Comparison of ENCODE assay signal across 10 mouse cellular contexts in the genomic region with DNA sequence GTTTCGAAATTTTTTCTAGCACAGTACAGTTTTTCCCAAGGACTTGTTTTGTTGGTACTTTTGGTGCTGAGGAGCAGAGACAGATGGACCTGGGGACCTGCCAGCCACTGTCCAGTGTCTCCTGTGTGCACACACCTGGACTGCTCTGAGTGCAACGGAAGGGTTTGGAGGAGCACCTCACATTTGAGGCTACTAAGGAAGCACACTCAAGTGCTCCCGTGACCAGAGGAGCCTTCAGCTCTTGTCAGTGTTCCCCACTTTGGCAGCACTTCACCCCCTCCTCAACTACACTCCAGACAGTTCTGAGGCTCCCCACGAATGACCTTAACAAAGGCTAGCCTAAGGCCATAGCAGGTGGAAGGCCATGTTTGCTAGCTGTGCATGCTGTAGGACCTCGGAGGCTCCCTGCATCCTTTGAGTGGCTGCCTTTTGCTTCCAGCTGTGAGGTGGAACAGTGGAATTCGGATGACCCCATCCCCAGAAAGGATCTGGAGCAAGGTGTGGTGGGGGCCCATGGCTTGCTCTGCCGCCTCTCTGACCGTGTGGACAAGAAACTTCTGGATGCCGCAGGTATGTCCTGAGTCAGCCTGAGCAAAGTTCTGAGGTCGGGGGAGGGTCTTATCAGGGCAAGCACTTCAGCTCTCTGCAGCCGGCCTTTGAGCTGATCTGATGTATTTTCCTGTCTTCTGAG. TPM values are rescaled to one million over a fixed set of nuclear protein-coding genes. Genes with fewer than 3 reads are reported as not detected.
DNase-seq lines count a peak whose midpoint lies in the region; ATAC-seq lines count a peak whose summit lies in the region.
"Had no signal": no experiment of that assay in that cellular context is flagged by ENCODE, and none has a peak within 500 bp of the region (broad histone marks: within the 10 kb centered on the region; RNA-seq: fewer than 3 reads in every experiment).

No protein-coding gene starts in this region.

- DNase-seq in heart, postnatal 4 days, result no peak
- DNase-seq in thymus, adult 18-20 months, result no peak
- no peak for DNase-seq in layer of hippocampus, postnatal 36 days
- DNase-seq in layer of hippocampus, adult 18-20 months (ENCODE audit: low spot score in 2 of 2), result no peak
- DNase-seq: cerebellum, adult 11 months had no signal

- peaks cover 37% of the 10 kb centered on the region for H3K4me1 ChIP-seq in heart, embryonic 15.5 days (replicated peaks)
- peaks cover 10% of the 10 kb centered on the region for H3K4me1 ChIP-seq in brown adipose tissue, adult 24 weeks (ENCODE audit: control insufficient read depth, insufficient read depth, insufficient read length, low read length)
- peaks cover 19% of the 10 kb centered on the region for H3K4me1 ChIP-seq in hindbrain, embryonic 15.5 days (replicated peaks)
- H3K4me1 ChIP-seq in liver, embryonic 12.5 days, result peaks cover 56% of the 10 kb centered on the region

- no peaks in the 10 kb centered on the region for H3K9me3 ChIP-seq in heart, embryonic 15.5 days (replicated peaks)
- H3K9me3 ChIP-seq in hindbrain, embryonic 15.5 days, result no peaks in the 10 kb centered on the region
- H3K9me3 ChIP-seq in liver, embryonic 12.5 days (replicated peaks), result no peaks in the 10 kb centered on the region
- H3K9me3 ChIP-seq: midbrain, embryonic 12.5 days had no signal

- H3K4me3 ChIP-seq in heart, embryonic 15.5 days, result peak overlapping the region; percentile 77
- peak overlapping the region; percentile 74 for H3K4me3 ChIP-seq in brown adipose tissue, adult 24 weeks (ENCODE audit: insufficient read depth, low read depth, low read length)
- H3K4me3 ChIP-seq in hindbrain, embryonic 15.5 days, result no peak overlapping the region
- peak overlapping the region; percentile 80 for H3K4me3 ChIP-seq in liver, embryonic 12.5 days

- no peak overlapping the region for H3K27ac ChIP-seq in heart, embryonic 15.5 days
- no peak overlapping the region for H3K27ac ChIP-seq in brown adipose tissue, adult 24 weeks (replicated peaks; ENCODE audit: low read depth, low read length)
- H3K27ac ChIP-seq in hindbrain, embryonic 15.5 days (replicated peaks), result no peak overlapping the region
- H3K27ac ChIP-seq in liver, embryonic 12.5 days, result peak overlapping the region; percentile 88
- H3K27ac ChIP-seq: midbrain, embryonic 12.5 days had no signal

- WGBS in heart, embryonic 15.5 days, result 56% methylated on average over 11 of the region's 11 CpGs
- 79% methylated on average over 11 of the region's 11 CpGs for WGBS in hindbrain, embryonic 15.5 days
- 46% methylated on average over 11 of the region's 11 CpGs for WGBS in liver, embryonic 12.5 days (ENCODE audit: insufficient replicate concordance)

- ATAC-seq in heart, embryonic 15.5 days (replicated peaks; ENCODE audit: insufficient number of reproducible peaks, insufficient read depth, low FRiP score, low read depth), result no peak
- ATAC-seq in hindbrain, embryonic 15.5 days (ENCODE audit: low FRiP score, low read depth), result no peak
- ATAC-seq in liver, embryonic 12.5 days, result no peak

- no peaks in the 10 kb centered on the region for H3K27me3 ChIP-seq in heart, embryonic 15.5 days
- H3K27me3 ChIP-seq in hindbrain, embryonic 15.5 days, result no peaks in the 10 kb centered on the region
- H3K27me3 ChIP-seq in liver, embryonic 12.5 days (replicated peaks), result no peaks in the 10 kb centered on the region
- H3K27me3 ChIP-seq: midbrain, embryonic 12.5 days had no signal

- peaks cover 27% of the 10 kb centered on the region for H3K36me3 ChIP-seq in heart, embryonic 15.5 days
- H3K36me3 ChIP-seq in hindbrain, embryonic 15.5 days, result no peaks in the 10 kb centered on the region
- H3K36me3 ChIP-seq in liver, embryonic 12.5 days, result peaks cover 40% of the 10 kb centered on the region

- peak overlapping the region; percentile 86 for H3K9ac ChIP-seq in heart, embryonic 15.5 days
- 0 out of 2 replicates have a peak overlapping the region, but pooled peaks have one; percentile 49 for H3K9ac ChIP-seq in hindbrain, embryonic 15.5 days
- peak overlapping the region; percentile 89 for H3K9ac ChIP-seq in liver, embryonic 12.5 days

- H3K4me2 ChIP-seq in heart, embryonic 15.5 days, result peak overlapping the region; percentile 84
- no peak overlapping the region for H3K4me2 ChIP-seq in hindbrain, embryonic 15.5 days
- H3K4me2 ChIP-seq in liver, embryonic 12.5 days, result peak overlapping the region; percentile 82

RNA-seq across cellular contexts. Expression of gene Grhpr, which starts 1.4 kb away (rescaled TPM):
- polyA plus RNA-seq in heart, embryonic 15.5 days (2015; fragmentation: Nextera tagmentation; extraction: Ambion mirVana), result 83.5 and 85.2 TPM in 2 replicates
- total RNA-seq in heart, postnatal 4 days (2021), result 10 to 100 TPM; 46.6 to 47.0 TPM
- polyA plus RNA-seq in brown adipose tissue, adult 24 weeks (2012; ENCODE audit: insufficient read depth, insufficient read length, missing spikeins), result 50.3 and 55.8 TPM in 2 replicates
- polyA plus RNA-seq in hindbrain, embryonic 15.5 days (2015; fragmentation: Nextera tagmentation; extraction: Ambion mirVana), result 27.0 and 29.2 TPM in 2 replicates
- 94.2 and 98.6 TPM in 2 replicates for polyA plus RNA-seq in liver, embryonic 12.5 days (2016; fragmentation: Nextera tagmentation; extraction: Ambion mirVana)
- 10 to 100 TPM; 24.5 to 27.0 TPM for total RNA-seq in layer of hippocampus, postnatal 36 days (2021)
- total RNA-seq in layer of hippocampus, adult 18-20 months (2021), result 10 to 100 TPM; 31.1 to 34.2 TPM

RNA-seq across cellular contexts. Expression of gene Zbtb5, which starts 29.6 kb away (rescaled TPM):
- 12.5 and 15.3 TPM in 2 replicates for polyA plus RNA-seq in heart, embryonic 15.5 days (2015; fragmentation: Nextera tagmentation; extraction: Ambion mirVana)
- 10 to 100 TPM; 10.5 to 11.9 TPM for total RNA-seq in heart, postnatal 4 days (2021)
- polyA plus RNA-seq in brown adipose tissue, adult 24 weeks (2012; ENCODE audit: insufficient read depth, insufficient read length, missing spikeins), result 4.0 and 5.0 TPM in 2 replicates
- 39.6 and 41.7 TPM in 2 replicates for polyA plus RNA-seq in hindbrain, embryonic 15.5 days (2015; fragmentation: Nextera tagmentation; extraction: Ambion mirVana)
- polyA plus RNA-seq in liver, embryonic 12.5 days (2016; fragmentation: Nextera tagmentation; extraction: Ambion mirVana), result 8.3 TPM in 2 replicates
- 10 to 100 TPM in 1 of 2 experiments, 1 to 10 TPM in 1; 9.7 to 10.3 TPM for total RNA-seq in layer of hippocampus, postnatal 36 days (2021)
- total RNA-seq in layer of hippocampus, adult 18-20 months (2021), result 1 to 10 TPM; 8.3 to 8.8 TPM

RNA-seq across cellular contexts. Expression of gene Polr1e, which starts 35.8 kb away (rescaled TPM):
- polyA plus RNA-seq in heart, embryonic 15.5 days (2015; fragmentation: Nextera tagmentation; extraction: Ambion mirVana), result 71.2 and 73.8 TPM in 2 replicates
- total RNA-seq in heart, postnatal 4 days (2021), result 10 to 100 TPM; 41.6 to 45.0 TPM
- polyA plus RNA-seq in brown adipose tissue, adult 24 weeks (2012; ENCODE audit: insufficient read depth, insufficient read length, missing spikeins), result 8.6 and 10.1 TPM in 2 replicates
- 33.9 and 36.7 TPM in 2 replicates for polyA plus RNA-seq in hindbrain, embryonic 15.5 days (2015; fragmentation: Nextera tagmentation; extraction: Ambion mirVana)
- 40.7 and 44.9 TPM in 2 replicates for polyA plus RNA-seq in liver, embryonic 12.5 days (2016; fragmentation: Nextera tagmentation; extraction: Ambion mirVana)
- 10 to 100 TPM; 12.0 to 12.6 TPM for total RNA-seq in layer of hippocampus, postnatal 36 days (2021)
- total RNA-seq in layer of hippocampus, adult 18-20 months (2021), result 10 to 100 TPM in 1 of 2 experiments, 1 to 10 TPM in 1; 9.9 to 10.8 TPM
